Mouse (Mus musculus) megakaryocyte, embryonic 14.5 days (primary cell): ENCODE results near the gene Gjd3. TPM values are rescaled to one million over a fixed set of nuclear protein-coding genes. Genes with fewer than 3 reads are reported as not detected.

Experiments used
- H3K27me3 ChIP-seq: replicated peaks from 2 replicates; pipeline ENCODE3; 2012; ENCODE audit warnings: inconsistent platforms
- H3K36me3 ChIP-seq: replicated peaks from 2 replicates; pipeline ENCODE3; 2012; ENCODE audit warnings: low read length, inconsistent platforms, mixed read lengths
- H3K4me1 ChIP-seq: 2 replicates; pipeline ENCODE4 v1.6.1; 2012; ENCODE audit warnings: inconsistent platforms
- H3K4me3 ChIP-seq: replicated peaks from 2 replicates; pipeline ENCODE3; 2012; ENCODE audit warnings: moderate library complexity, mild to moderate bottlenecking, inconsistent platforms
- H3K9me3 ChIP-seq: 2 replicates; pipeline ENCODE4 v1.6.1; 2012; ENCODE audit warnings: inconsistent platforms
- FLI1 ChIP-seq: IDR thresholded peaks from 2 replicates; pipeline ENCODE4 v1.6.1; 2012; ENCODE audit warnings: low read length, inconsistent platforms, mixed read lengths
- GATA1 ChIP-seq: IDR thresholded peaks from 3 replicates; pipeline ENCODE4 v1.6.1; 2012; ENCODE audit warnings: mixed read lengths, low read length, inconsistent platforms, borderline replicate concordance
- polyA plus RNA-seq: library from polyadenylated mRNA; stranded (reverse); fragments of >175 nt; gene quantifications from 2 replicates; pipeline ENCODE4 v1.2.3, GENCODE M21; 2012; ENCODE audit warnings: low replicate concordance; ENCODE audit not compliant: insufficient read depth

Gene Gjd3
- polyA plus RNA-seq, 1 experiment = not detected

DNA sequence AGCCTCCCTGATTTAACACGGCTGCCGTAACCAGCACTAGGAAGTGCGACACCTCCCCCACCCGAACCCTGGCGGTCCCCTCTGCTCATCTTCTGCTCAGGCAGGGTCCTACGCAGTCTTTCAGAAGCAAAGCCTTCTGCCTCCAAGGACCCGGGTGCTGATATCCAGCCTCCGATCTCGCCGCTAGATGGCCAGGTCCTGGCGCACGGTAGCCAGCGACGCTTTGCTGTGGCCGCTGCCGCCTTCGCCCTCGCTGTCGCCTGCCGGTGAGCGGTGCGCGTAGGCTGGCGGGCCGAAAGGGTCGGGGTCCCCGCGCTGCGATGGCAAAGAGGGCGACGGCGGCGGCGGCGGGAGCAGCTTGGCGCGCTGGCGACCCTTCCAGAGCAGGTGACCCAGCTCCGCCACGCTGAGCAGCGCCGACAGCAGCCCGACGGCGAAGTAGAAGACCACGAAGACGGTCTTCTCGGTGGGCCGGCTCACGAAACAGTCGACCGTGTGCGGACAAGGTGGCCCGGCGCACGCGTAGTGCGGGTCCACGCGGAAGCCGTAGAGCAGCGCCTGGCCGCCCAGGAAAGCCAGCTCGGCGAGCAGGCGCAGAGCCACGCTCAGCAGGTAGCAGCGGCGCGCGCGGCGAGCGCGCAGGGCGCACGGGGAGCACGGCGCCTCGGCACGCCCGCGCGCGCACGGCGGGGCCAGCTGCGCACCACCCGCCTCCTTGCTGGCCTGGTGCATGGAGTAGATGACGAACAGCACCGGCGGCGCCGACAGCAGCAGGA lies 631 bp downstream of the Gjd3 start:
- no peaks in the 10 kb centered on the region for H3K9me3 ChIP-seq
- H3K4me3 ChIP-seq = peak overlapping the region; percentile 92
- H3K27me3 ChIP-seq = peaks cover 86% of the 10 kb centered on the region
- H3K36me3 ChIP-seq = no peaks in the 10 kb centered on the region
- TF ChIP-seq FLI1 = no peak
- TF ChIP-seq GATA1 = no peak
- H3K4me1 ChIP-seq = peaks cover 22% of the 10 kb centered on the region

DNA sequence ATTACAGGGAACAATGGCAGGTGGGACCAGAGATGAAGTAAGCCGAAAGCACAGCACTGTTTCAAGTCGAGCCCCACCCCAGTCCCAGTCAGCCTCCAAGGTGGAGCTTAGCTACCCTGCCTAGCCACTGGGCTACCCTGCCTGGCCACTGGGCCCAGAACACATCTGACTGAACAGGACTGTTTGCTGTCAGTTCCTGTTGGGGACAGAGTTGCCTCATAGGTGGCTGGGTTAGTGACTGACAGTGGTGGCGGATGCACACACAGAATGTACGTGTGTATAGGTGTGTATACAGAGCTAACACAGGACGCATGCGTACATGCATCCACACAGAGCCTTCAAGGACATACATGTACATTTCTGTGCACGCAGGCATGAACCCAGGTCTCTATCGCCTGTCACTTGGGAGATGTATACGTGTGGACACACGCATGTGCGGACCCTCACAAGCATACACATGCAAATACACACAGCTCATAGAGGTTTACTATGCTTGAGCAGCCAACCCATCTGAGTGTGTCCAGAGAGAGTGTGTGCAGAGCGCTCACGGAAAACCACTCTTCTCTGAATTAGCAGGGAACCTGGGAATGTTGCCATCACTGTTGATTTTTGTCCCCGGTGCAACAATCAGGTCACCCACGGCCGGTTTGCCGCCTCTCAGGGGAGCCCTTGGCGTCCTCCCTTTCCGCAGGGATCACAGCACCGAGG lies 1.4 kb downstream of the Gjd3 start:
- peaks cover 22% of the 10 kb centered on the region for H3K4me1 ChIP-seq
- H3K4me3 ChIP-seq = peak overlapping the region; percentile 92
- peaks cover 89% of the 10 kb centered on the region for H3K27me3 ChIP-seq
- no peak for TF ChIP-seq FLI1
- no peaks in the 10 kb centered on the region for H3K36me3 ChIP-seq
- H3K9me3 ChIP-seq = peaks cover 2% of the 10 kb centered on the region; the same call in 1 of the 2 replicates

DNA sequence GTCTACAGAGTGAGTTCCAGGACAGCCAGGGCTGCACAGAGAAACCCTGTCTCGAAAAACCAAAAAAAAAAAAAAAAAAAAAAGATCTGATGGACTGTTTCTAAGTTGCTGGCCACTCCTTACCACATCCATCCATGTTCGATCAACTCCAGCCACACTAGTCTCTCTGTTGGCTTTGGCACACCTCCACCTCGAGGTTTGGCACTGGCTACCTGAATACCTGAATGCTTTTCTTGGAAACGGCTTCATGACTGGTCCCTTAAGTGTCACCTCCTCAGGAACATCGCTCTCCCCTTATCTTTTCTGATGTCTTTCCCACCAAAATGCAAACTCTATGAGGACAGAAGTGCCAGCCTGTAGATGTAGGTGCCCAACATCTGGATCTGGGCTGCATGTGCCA lies 3.5 kb downstream of the Gjd3 start:
- Histone ChIP-seq H3K36me3 (no peaks in the 10 kb centered on the region), H3K4me3 (no peak overlapping the region), H3K27me3 (peaks cover 84% of the 10 kb centered on the region), H3K9me3 (peaks cover 9% of the 10 kb centered on the region), H3K4me1 (peaks cover 27% of the 10 kb centered on the region)
- TF ChIP-seq GATA1 (no peak), FLI1 (no peak)

DNA sequence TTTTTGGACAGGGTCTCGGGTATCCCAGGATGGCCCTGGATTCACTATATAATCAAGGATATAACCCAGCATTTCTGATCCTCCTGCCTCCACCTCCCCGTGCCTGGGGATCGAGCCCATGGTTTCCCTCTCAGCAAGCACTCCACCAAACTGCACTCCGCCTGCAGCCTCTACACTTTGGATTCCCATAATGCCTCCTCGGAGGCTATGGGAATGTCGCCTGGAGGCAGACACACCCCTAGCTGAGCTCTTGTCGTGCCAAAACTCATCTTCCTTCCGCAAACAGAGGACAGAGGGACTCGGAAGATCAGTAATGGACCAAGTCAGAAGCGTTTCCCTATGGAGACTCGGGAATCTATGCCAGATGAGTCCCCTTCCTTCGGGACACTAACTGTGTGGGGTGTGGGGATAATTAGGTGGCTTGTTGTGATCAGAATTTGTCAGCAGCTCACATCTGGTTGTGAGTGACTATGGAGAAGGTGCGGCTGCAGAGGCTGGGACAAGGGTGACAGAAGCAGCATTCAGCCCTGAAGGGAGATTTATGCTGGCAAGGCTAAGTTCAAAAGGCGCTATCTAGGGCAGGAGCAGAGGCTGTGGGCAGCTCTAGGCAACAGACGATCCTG lies 4.2 kb downstream of the Gjd3 start:
- Histone ChIP-seq H3K36me3 (peaks cover 2% of the 10 kb centered on the region), H3K27me3 (peaks cover 81% of the 10 kb centered on the region), H3K9me3 (peaks cover 9% of the 10 kb centered on the region), H3K4me3 (no peak overlapping the region), H3K4me1 (peaks cover 27% of the 10 kb centered on the region)
- TF ChIP-seq FLI1 (no peak), GATA1 (no peak)

DNA sequence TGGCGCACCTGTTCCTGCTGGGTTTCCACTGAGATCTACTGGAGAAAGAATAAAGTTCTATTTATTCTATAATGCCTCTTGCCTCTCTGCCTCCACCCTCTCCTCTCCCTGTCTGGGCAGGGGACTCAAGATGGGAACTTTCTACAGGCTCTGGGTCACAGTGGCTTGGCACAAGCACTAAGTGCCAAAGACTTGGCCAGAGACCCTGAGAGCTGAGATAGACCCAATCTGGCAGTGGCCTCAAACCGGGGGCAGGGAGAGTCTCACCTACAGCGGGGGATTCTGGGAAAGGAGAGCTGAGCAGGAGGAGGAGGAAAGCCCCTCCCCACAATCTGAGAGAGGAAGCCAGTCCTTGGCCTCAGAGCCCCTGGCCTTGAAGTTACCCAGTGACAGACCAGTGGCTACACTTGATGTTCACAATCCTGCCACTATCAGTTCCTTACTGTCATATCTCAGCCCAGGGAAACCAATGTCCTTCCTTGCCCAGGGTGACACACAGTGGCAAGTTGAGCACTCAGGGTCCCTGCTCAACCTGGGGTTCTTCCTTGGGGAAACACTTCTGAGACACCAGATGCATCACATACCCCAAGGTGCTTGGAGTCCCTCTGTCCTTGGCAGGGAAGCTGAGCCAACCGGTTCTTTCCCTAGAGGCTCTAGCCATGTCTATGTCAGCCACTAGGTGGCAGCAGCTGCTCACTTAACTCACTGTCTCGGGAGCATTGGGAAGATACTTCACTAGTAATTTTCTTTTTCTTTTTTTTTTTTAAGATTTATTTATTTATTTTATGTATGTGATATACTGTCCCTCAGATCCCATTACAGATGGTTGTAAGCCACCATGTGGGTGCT lies 7.7 kb downstream of the Gjd3 start:
- Histone ChIP-seq H3K9me3 (peaks cover 9% of the 10 kb centered on the region), H3K4me1 (peaks cover 9% of the 10 kb centered on the region), H3K36me3 (peaks cover 15% of the 10 kb centered on the region), H3K4me3 (no peak overlapping the region), H3K27me3 (peaks cover 74% of the 10 kb centered on the region)
- TF ChIP-seq GATA1 (no peak), FLI1 (no peak)

DNA sequence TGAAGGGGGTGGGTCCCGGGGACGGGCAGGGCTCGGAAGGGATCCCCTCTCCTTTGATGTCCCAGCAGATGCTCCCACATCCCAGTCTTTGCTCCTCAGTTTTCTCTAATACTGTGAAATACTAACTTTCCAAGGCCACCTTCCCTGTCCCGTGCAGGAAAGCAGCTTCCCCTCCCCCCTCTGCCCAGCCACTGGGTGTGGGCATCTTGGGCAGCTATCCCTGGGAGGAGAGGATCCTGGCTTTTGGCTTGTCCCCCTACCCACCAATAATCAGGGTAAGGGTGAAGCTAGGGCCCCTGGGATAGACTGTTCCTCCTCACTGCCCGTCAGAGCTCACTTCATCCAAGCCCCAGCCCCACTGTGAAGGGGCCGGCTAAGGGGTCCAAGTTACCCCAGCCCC lies 8.6 kb downstream of the Gjd3 start:
- Histone ChIP-seq H3K27me3 (peaks cover 74% of the 10 kb centered on the region), H3K4me1 (peaks cover 9% of the 10 kb centered on the region), H3K36me3 (peaks cover 16% of the 10 kb centered on the region), H3K9me3 (peaks cover 9% of the 10 kb centered on the region), H3K4me3 (no peak overlapping the region)
- TF ChIP-seq FLI1 (no peak), GATA1 (no peak)

DNA sequence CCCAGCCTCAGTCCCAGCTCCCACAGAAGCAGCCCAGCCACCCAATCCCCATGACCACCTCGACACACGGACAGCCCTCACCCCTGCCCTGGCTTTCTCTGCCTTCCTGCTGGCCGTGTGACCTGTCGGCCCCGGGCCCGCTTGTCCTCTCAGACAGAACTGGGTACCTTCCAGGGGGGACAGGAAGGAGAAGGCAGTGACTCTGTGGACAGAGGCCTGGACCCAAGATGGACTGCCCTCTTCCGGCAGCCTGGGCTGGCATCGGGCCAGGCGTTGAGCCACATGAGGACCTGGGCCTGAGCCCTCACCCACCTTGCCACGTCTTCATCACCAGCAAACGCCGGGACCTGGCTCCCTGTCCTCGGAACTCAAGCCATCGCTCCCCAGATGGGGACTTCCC lies 9.2 kb downstream of the Gjd3 start:
- peaks cover 74% of the 10 kb centered on the region for H3K27me3 ChIP-seq
- H3K9me3 ChIP-seq = peaks cover 9% of the 10 kb centered on the region
- H3K36me3 ChIP-seq = peaks cover 16% of the 10 kb centered on the region
- no peak overlapping the region for H3K4me3 ChIP-seq
- TF ChIP-seq FLI1 (no peak), GATA1 (no peak)
- H3K4me1 ChIP-seq = peaks cover 14% of the 10 kb centered on the region

DNA sequence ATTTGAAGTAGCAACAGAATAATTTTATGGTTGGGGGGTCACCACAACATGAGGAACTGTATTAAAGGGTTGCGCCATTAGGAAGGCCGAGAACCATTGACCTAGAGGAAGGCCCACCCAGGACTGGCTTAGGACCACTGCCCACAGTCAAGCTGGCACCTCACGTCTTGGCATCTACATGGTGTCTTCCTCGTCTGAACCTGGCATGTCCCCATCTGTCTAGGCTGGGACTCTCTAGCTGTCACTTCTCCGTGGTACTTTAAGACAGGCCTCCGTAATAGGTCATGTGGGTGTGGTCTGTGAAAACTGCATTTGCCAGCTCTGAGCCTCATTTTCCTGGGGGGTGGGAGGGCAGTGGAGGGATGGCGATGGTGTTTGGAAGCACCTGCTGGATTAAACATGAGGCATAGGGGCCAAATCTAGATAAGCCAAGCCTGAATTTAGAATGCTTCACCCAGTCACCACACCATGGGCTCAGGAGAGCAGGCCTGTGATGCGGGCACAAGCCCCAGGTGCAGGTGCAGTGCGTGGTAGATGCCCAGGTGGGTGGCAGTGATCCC lies 9.9 kb downstream of the Gjd3 start:
- Histone ChIP-seq H3K4me3 (no peak overlapping the region), H3K27me3 (peaks cover 76% of the 10 kb centered on the region), H3K9me3 (peaks cover 9% of the 10 kb centered on the region), H3K4me1 (peaks cover 18% of the 10 kb centered on the region), H3K36me3 (peaks cover 16% of the 10 kb centered on the region)
- TF ChIP-seq GATA1 (no peak), FLI1 (no peak)

DNA sequence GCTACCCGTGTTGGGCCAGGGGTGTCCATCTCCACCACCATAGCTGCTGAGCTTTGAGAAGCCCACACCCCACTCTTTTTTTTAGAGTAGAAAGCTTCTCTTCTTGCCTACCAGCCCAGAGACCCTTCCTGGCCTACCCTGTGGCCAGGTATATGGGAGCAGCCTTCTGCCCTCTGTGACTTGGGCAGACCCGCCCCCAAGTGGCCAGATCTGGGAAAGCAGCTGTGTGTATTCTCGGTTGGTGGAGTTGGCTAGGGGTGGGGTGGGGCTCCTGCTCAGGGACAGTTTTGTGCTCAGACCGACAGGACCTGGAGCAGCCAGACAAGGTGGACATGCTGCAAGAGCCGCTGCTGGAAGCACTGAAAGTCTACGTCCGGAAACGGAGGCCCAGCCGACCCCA lies 10.6 kb downstream of the Gjd3 start:
- peaks cover 16% of the 10 kb centered on the region for H3K4me1 ChIP-seq
- H3K27me3 ChIP-seq = peaks cover 75% of the 10 kb centered on the region
- TF ChIP-seq GATA1 (no peak), FLI1 (no peak)
- peaks cover 16% of the 10 kb centered on the region for H3K36me3 ChIP-seq
- H3K4me3 ChIP-seq = no peak overlapping the region
- H3K9me3 ChIP-seq = peaks cover 9% of the 10 kb centered on the region
